Mouse (Mus musculus): Measurements from ENCODE around the gene Gng5.

DNA sequence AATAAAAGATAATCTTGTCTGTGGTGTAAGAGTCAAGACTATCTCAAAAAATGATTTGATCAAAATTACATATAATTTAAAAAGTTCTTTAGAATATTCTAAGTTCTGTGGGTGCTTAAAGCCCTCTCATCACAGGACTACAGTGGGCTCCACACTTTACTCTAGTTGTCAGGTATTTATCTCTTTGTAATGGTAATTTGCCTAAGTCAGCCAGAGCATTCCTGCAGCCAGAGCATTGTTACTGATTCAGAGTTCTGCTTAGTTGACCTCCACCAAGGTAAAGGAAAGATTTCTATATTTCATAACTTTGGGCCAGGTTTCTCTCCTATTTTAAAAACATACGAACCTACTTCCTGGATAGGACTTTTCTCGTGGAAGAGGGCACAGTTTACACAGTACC is 30.4 kb upstream of the Gng5 start:
- TF ChIP-seq CTCF (IDR thresholded peaks at IDR 0.05; ENCODE audit: low read depth, low read length) (no peak), POLR2A (IDR thresholded peaks at IDR 0.05; ENCODE audit: borderline replicate concordance, low read depth, low read length) (no peak)
